Mouse (Mus musculus) limb, embryonic 14.5 days (tissue): ENCODE measurements around the gene Cacna1g. TPM values are rescaled to one million over a fixed set of nuclear protein-coding genes. Genes with fewer than 3 reads are reported as not detected.

ENCODE experiments used
- ATAC-seq: fragments of 200-750 bp; cut with Nextera tagmentation; 2 replicates; pipeline ENCODE4 v1.8.0; 2017; ENCODE audit warnings: low read depth, moderate number of reproducible peaks, moderate TSS enrichment; ENCODE audit not compliant: low FRiP score
- DNase-seq: peaks from one replicate; pipeline ENCODE4 v3.0.0-alpha.2; 2015; ENCODE audit warnings: low spot score
- H3K27ac ChIP-seq: fragments of 300-500 bp; sonication (generic); replicated peaks from 2 replicates; pipeline ENCODE4 v1.5.1; 2014; ENCODE audit warnings: low read depth, mild to moderate bottlenecking, low read length, moderate library complexity, mixed read lengths
- H3K27me3 ChIP-seq: fragments of 300-500 bp; sonication (generic); 2 replicates; pipeline ENCODE4 v1.6.1; 2014; ENCODE audit warnings: low read length, mixed read lengths; ENCODE audit not compliant: control insufficient read depth, insufficient read depth
- H3K36me3 ChIP-seq: fragments of 300-500 bp; sonication (generic); 2 replicates; pipeline ENCODE4 v1.6.1; 2014; ENCODE audit warnings: mild to moderate bottlenecking, low read length, moderate library complexity, mixed read lengths; ENCODE audit not compliant: control insufficient read depth, insufficient read depth
- H3K4me1 ChIP-seq: fragments of 300-500 bp; sonication (generic); 2 replicates; pipeline ENCODE4 v1.6.1; 2014; ENCODE audit warnings: antibody characterized with exemption, low read length, mixed read lengths; ENCODE audit not compliant: control insufficient read depth, insufficient read depth
- H3K4me2 ChIP-seq: fragments of 300-500 bp; sonication (generic); replicated peaks from 2 replicates; pipeline ENCODE4 v1.6.1; 2014; ENCODE audit warnings: low read depth, mild to moderate bottlenecking, low read length, moderate library complexity; ENCODE audit not compliant: severe bottlenecking
- H3K4me3 ChIP-seq: fragments of 300-500 bp; sonication (generic); replicated peaks from 2 replicates; pipeline ENCODE4 v1.5.1; 2014; ENCODE audit warnings: low read length
- H3K9ac ChIP-seq: fragments of 300-500 bp; sonication (generic); 2 replicates; pipeline ENCODE4 v1.6.1; 2014; ENCODE audit warnings: mild to moderate bottlenecking, low read depth, low read length, moderate library complexity; ENCODE audit not compliant: severe bottlenecking
- H3K9me3 ChIP-seq: fragments of 300-500 bp; sonication (generic); 2 replicates; pipeline ENCODE4 v1.6.1; 2016; ENCODE audit warnings: low read length; ENCODE audit not compliant: control insufficient read depth
- POLR2A ChIP-seq: fragments of 200-500 bp; IDR thresholded peaks from 2 replicates; pipeline ENCODE4 v1.8.0; 2012; ENCODE audit warnings: inconsistent platforms, mild to moderate bottlenecking, moderate library complexity, borderline replicate concordance; ENCODE audit not compliant: insufficient read depth, insufficient read length; ENCODE audit errors: extremely low read depth
- WGBS: fragments of 180-500 bp; shearing (Covaris S2); extraction: QIAGEN DNeasy Blood & Tissue Kit; methylation state at CpG from one replicate; pipeline ENCODE4 v1.1.7; 2014; 5-methylcytosine and 5-hydroxymethylcytosine counted together
- polyA plus RNA-seq, 2 experiments: library from polyadenylated mRNA; depleted of rRNA in 1 of 2; stranded (reverse) in 1 of 2; unstranded in 1 of 2; fragments of >200 nt; fragmentation: Nextera tagmentation in 1 of 2; extraction: Ambion mirVana in 1 of 2; gene quantifications; 2 replicates each; pipeline versions ENCODE4 v1.2.1 to v1.2.3; 2012 to 2014

Cacna1g gene
- polyA plus RNA-seq, 2 experiments, result 49.0 to 449 TPM

DNA sequence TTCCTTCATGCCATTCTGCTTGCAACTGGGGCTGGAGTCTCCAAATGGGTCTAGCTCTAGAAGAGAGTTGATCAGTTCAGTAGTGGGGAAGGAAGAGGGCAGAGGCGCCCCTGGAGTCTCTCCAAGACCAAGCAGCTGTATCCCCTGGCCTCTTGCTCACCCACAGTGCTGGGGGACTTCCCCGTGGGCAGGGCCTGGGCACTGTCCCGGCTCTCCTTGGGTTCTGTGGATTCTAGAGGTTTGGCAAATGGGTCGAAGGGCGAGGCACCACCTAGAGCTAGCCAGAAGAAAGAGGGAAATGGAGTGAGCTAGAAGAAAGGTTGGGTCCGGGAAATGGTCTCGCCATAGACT lies 17.7 kb upstream of the Cacna1g start:
- TF ChIP-seq POLR2A, result no peak
- peak overlapping the region; percentile 83 for H3K4me2 ChIP-seq
- H3K9me3 ChIP-seq, result no peaks in the 10 kb centered on the region
- H3K4me1 ChIP-seq, result peaks cover 11% of the 10 kb centered on the region
- 74% methylated on average over 7 of the region's 7 CpGs for WGBS
- H3K27me3 ChIP-seq, result no peaks in the 10 kb centered on the region
- no peak overlapping the region for H3K27ac ChIP-seq
- ATAC-seq, result no peak
- H3K36me3 ChIP-seq, result no peaks in the 10 kb centered on the region
- DNase-seq, result no peak
- H3K4me3 ChIP-seq, result peak overlapping the region; percentile 55
- no peak overlapping the region for H3K9ac ChIP-seq

DNA sequence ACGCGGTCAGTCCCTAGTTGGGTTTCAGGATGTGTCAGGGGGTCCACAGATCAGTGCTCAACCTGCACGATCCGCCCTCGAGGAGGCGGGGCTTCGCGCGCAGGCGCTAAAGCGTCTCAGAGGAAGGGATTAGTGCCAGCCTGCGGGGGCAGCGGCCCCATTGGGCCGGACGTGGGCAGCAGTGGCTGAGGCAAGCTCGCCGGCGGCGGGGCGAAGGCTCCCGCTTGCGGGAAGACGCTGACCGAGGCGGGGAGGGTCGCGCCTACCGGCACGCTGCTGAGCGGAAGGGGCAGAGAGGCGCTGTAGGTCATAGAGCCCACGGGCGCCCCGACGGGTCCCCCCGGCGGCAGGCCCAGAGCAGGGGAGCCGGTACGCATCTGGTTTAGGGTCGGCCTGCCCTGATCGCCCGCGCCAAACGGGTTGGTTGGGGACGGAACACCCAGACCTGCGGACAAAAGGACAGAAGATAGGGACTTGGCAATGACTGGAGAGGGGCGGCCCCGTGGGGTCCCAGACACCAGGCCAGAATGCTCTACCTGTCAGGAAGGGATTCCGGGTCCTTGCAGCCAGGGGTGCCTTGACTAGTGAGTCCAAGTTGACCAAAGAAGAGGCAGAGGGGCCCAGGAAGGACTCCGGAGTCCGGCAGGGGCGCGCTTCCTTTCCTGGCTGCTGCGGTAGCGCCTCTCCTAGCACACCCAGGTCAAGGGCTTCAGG lies 17.2 kb upstream of the Cacna1g start:
- peak overlapping the region; percentile 55 for H3K4me3 ChIP-seq
- 5% methylated on average over 44 of the region's 55 CpGs for WGBS
- H3K4me2 ChIP-seq, result peak overlapping the region; percentile 83
- H3K4me1 ChIP-seq, result peaks cover 11% of the 10 kb centered on the region
- no peaks in the 10 kb centered on the region for H3K36me3 ChIP-seq
- H3K9ac ChIP-seq, result peak overlapping the region; percentile 76
- 0 out of 2 replicates have a peak, but pooled peaks have one; percentile 54 for TF ChIP-seq POLR2A
- DNase-seq (peak; percentile 38), ATAC-seq (peak; percentile 42)
- H3K27ac ChIP-seq, result no peak overlapping the region
- no peaks in the 10 kb centered on the region for H3K27me3 ChIP-seq
- H3K9me3 ChIP-seq, result no peaks in the 10 kb centered on the region

- no peak for DNase-seq
- no peak for TF ChIP-seq POLR2A
- no peak overlapping the region for H3K27ac ChIP-seq
Measured at GRCm38 (mm10) chr11:94489745-94490144, 15.7 kb upstream of the Cacna1g start.

DNA sequence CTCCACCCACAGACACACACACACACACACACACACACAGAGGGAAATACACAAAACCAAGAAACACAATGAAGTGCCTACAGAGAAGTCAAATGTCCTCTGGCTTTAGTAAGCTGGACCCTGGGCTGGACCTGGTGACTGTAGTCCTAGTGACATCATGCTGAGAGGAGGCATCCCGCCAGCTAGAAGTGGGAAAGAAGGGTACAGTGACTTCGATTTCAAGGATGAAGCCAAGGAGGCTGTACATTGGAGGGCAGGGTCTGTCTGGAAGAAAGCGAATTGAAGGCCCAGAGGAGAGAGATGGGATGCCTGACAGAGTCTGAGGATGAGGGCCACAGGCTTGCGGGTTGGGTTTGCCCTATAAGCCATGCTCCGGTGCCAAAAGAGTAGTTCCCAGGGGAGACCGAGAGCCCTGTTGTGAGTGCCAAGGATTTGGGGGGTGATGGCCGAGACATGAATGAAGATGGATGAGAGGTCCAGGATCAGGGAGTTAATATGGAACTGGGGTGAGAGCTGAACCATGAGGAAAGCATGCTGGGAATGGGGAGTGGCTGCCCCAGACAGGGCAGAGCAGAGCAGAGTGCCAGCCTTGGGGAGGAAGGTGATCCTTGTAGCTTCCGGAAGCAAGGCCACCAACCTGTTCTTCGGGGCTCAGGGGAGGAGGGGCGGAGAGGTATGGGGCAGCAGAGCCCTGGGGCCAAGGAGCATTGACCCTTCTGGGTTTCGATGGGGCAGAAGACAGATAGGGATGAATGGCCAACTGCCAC lies 15.0 kb upstream of the Cacna1g start:
- Histone ChIP-seq H3K9me3 (no peaks in the 10 kb centered on the region), H3K27me3 (no peaks in the 10 kb centered on the region), H3K27ac (no peak overlapping the region), H3K9ac (no peak overlapping the region), H3K4me3 (no peak overlapping the region), H3K36me3 (no peaks in the 10 kb centered on the region), H3K4me2 (no peak overlapping the region), H3K4me1 (peaks cover 11% of the 10 kb centered on the region)
- ATAC-seq (no peak), DNase-seq (no peak)
- WGBS, result 87% methylated on average over 11 of the region's 11 CpGs
- TF ChIP-seq POLR2A, result no peak

More at GRCm38 (mm10) chr11:94489745-94490144, 15.7 kb upstream of the Cacna1g start:
- H3K9ac ChIP-seq, result no peak overlapping the region
- no peaks in the 10 kb centered on the region for H3K36me3 ChIP-seq
- H3K4me1 ChIP-seq, result peaks cover 11% of the 10 kb centered on the region
- H3K4me2 ChIP-seq, result no peak overlapping the region
- ATAC-seq, result no peak
- no peak overlapping the region for H3K4me3 ChIP-seq
- WGBS, result 22% methylated on average over 4 of the region's 4 CpGs
- no peaks in the 10 kb centered on the region for H3K27me3 ChIP-seq
- no peaks in the 10 kb centered on the region for H3K9me3 ChIP-seq

DNA sequence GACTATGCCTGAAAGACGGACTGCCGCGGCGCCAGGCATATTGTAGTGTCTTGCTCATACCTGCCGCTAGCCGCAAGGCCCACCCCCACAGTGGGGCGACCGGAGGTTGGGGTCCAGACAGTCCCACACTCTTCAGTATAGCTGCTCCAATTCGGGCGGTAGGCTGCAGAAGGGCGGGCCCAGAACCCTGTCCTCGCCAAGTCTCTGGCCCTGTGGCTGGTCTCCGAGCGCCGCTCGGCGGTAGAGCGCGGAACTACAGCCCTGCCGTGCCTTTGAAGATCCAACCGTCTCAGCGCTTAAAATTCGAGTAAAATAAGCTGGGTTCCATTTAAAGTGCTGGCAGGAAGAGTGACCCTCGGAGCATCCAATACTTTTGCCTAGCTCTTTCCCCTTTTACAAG lies 12.0 kb upstream of the Cacna1g start, which contains the start of gene Spata20:
TSS of gene Spata20 (minus strand) at position 179 of the 400 bp plus-strand sequence.
- Histone ChIP-seq H3K9ac (no peak within 1 kb of the TSS), H3K27me3 (no peaks in the 10 kb centered on the region), H3K4me2 (peak within 1 kb of the TSS; percentile 31), H3K4me3 (0 out of 2 replicates have a peak within 1 kb of the TSS, but pooled peaks have one; percentile 1), H3K9me3 (no peaks in the 10 kb centered on the region), H3K4me1 (peaks cover 2% of the 10 kb centered on the region; the same call in 1 of the 2 replicates), H3K27ac (no peak within 1 kb of the TSS), H3K36me3 (no peaks in the 10 kb centered on the region)
- 2% methylated on average over 24 of the region's 24 CpGs for WGBS
- ATAC-seq (peak; percentile 69), DNase-seq (peak; percentile 71)
- no peak for TF ChIP-seq POLR2A
